Mouse (Mus musculus): ENCODE results near the gene Akt3. TPM values are rescaled to one million over a fixed set of nuclear protein-coding genes. Genes with fewer than 3 reads are reported as not detected.
A peak's percentile ranks its signal among the peaks of the same experiment; 100 is the strongest.

Gene Akt3
- total RNA-seq, 2 experiments from 2014 or later: 314 to 337 TPM

DNA sequence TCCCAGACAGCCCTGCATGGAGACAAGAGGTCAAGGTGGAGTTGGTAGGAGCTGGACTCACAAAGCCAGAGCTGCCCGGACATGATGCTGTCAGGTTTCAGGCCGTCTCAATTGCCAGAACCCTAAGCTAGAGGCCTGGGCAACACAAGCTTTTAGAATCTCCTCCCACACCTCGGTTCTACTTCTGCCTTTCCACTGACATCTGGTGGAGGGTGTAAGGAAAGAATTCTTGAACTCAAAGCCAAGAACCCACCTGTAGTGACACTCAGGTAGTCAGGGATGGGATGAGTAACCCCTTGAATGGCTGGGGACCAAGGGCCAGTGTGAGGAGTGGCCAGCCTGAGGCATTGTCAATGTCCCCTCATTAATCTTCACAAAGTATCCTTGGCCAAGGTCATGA, 235.3 kb downstream of the Akt3 start:
- intact Hi-C loops (cut with DNase I): no loop called here
- DNase-seq (ENCODE audit: extremely low spot score in 1 of 2, low spot score in 2 of 2): no peak

DNA sequence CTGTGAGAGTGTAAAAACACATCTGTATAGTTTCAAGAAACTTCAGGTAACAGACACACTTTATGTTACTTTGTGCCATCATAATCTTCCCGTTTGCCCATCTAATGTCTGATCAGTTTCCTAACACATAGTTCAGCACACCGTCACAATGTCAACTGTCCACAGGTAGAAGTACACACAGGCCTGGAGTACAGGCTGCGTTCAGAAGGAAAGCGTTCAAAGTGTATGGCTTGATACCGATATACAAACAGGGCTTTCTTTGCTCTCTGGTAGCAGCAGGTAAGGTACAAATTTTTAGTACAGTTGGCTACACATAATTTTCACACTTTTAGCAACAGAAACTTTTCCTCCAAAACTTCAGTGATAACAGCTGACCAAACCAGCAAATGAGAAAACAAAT, 238.3 kb downstream of the Akt3 start:
- DNase-seq (ENCODE audit: extremely low spot score in 1 of 2, low spot score in 2 of 2): no peak
- intact Hi-C loops (cut with DNase I): no loop called here

DNA sequence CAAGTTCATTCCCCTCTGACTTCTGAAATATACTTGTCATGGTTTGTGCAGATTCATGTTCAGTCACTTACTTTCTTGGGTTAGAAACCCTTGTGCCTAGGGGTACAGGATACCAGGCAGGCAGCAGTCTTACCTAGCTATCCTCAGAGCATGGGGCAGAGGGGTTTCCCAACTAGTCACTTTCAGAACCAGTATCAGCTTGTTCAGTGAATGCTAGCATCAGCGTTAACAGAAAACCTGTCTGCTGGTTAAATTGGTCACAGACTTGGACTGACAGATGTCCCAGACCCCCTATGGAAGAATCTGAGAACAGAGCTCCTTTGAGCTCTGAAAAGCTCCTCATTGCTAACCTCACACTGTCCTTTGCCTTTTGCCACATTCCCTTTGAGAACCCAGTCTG, 239.3 kb downstream of the Akt3 start:
- intact Hi-C loops (cut with DNase I): no loop called here

GRCm38 (mm10) chr1:177016729-177017128, 241.3 kb downstream of the Akt3 start:
- intact Hi-C loops (cut with DNase I): no loop called here
- DNase-seq (ENCODE audit: extremely low spot score in 1 of 2, low spot score in 2 of 2): no peak

More for the DNA sequence above, 239.3 kb downstream of the Akt3 start:
- no peak for DNase-seq (ENCODE audit: extremely low spot score in 1 of 2, low spot score in 2 of 2)

DNA sequence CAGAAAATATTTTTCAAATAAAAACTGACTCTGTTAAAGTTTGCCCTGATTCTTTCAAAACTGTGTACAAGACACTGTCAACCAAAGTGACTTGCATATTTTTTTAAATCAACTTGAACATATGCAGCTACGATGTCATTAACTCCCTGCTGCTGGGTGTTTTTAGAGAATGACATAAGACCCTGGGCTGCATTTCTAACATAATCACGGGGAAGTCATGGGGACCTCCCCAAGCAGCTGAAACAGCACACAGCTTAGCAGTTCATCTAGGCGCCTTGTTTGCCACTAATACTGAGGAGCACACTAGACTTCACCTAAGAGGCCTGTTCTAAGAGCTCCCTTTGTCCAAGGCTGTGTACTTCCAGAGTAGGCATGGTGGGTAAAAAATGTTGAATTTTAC, 242.1 kb downstream of the Akt3 start:
- intact Hi-C loops (cut with DNase I): no loop called here
- no peak for DNase-seq (ENCODE audit: extremely low spot score in 1 of 2, low spot score in 2 of 2)

DNA sequence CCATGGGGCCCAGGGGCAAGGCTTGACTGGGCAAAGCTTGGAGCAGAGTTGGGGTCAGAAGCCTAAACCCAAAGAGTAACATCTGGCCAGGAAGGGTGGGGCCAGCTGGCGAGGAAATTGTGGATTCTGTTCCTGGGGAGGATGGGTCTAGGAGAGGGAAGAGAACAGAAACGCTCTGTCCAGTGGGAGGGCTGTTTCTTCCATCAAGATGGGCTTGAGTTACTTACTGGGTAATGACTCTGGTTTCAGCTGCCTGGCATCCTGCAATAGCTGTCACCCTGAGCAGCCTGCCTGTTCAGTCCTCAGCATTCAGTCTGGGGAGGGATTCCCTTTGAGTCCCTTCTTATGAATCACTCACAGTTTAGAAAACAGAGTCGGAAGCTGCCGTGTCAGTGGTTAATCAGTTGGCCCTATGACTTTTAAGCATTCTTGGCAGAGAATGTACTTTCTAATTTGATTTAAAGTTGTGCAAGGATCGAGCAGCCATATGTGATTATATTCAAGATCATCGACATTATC, 243.0 kb downstream of the Akt3 start:
- DNase-seq (ENCODE audit: extremely low spot score in 1 of 2, low spot score in 2 of 2): no peak
- intact Hi-C loops (cut with DNase I): no loop called here

DNA sequence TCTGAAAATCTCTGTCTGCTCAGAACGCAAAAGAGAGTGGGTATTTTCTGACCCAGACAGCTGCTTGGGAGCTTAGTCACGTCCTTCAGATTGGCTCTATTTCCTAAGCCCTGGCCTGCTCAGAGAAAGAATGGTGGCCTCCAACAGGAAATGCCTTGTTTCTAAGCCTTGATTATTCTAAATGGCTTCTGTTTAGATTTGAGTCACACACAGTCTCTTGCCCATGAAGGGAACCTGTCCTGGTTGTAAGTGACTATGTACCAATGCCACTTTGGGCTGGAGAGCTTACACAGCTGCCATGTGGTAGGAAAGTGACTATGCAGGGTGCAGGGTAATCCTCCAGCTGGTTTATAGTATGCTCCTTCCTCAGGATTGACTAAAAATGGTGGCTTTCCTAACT, 243.7 kb downstream of the Akt3 start:
- intact Hi-C loops (cut with DNase I): no loop called here
- no peak for DNase-seq (ENCODE audit: extremely low spot score in 1 of 2, low spot score in 2 of 2)

- no peak for DNase-seq (ENCODE audit: extremely low spot score in 1 of 2, low spot score in 2 of 2)
- intact Hi-C loops (cut with DNase I): no loop called here
These were observed 244.2 kb downstream of the Akt3 start for GRCm38 (mm10) chr1:177013776-177014175.

DNA sequence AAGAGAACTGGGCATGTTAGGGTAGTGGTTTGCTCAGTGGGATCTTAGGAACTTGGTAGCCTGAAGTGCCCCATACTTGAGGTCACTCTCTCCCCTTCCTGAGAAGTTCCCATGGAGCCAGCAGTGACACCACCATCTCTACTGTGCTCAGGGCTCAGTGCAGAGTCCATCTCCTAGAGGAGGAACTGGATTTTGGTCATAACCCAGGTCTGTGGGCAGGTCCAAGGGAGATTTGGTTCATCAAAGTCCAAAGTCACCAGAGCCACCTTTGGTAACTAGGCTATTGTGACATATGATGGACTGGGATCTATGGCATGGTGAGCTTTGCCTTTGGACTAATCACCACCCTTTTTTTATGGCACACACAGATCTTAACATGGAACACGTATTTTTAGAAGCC, 244.7 kb downstream of the Akt3 start:
- intact Hi-C loops (cut with DNase I): no loop called here
- no peak for DNase-seq (ENCODE audit: extremely low spot score in 1 of 2, low spot score in 2 of 2)

GRCm38 (mm10) chr1:177012774-177013173, 245.2 kb downstream of the Akt3 start:
- intact Hi-C loops (cut with DNase I): no loop called here

GRCm38 (mm10) chr1:177011688-177012087, 246.3 kb downstream of the Akt3 start:
- intact Hi-C loops (cut with DNase I): no loop called here
- no peak for DNase-seq (ENCODE audit: extremely low spot score in 1 of 2, low spot score in 2 of 2)

More at GRCm38 (mm10) chr1:177012774-177013173, 245.2 kb downstream of the Akt3 start:
- no peak for DNase-seq (ENCODE audit: extremely low spot score in 1 of 2, low spot score in 2 of 2)

DNA sequence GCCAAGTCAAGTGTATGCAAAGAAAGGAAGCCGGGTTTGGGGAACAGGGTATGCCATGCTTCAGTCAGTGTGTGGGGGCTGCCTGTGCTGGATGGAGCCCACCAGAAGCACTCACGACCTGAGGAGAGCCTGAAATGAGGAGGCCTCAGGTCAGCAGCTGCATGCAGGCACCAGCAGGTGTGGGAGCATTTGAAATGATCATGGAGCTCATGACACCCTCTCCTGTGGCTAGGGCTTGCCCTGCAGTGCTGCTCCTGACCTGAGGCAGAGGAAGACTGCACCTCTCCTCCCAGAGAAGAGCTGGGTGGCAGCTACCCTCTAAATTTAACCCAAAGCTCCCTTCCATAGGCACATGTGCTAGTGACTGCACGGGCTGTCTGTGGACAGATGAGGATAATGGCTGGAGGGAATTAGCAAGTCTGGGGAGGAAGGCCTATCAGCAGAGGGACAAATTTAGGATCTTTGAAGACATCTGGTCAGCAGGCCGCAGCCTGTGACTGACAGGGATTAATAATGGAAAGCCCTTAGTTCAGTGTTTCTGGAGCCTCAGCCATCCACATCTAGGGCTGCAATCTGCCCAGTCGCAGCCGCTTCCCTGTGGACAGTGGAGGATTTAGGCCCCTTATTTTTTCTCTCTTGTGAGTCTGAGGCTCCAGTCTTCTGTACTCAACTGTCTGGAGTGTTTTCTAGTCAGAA, 247.2 kb downstream of the Akt3 start:
- intact Hi-C loops (cut with DNase I): no loop called here
- no peak for DNase-seq (ENCODE audit: extremely low spot score in 1 of 2, low spot score in 2 of 2)

- intact Hi-C loops (cut with DNase I): no loop called here
- no peak for DNase-seq (ENCODE audit: extremely low spot score in 1 of 2, low spot score in 2 of 2)
These were observed 248.0 kb downstream of the Akt3 start for GRCm38 (mm10) chr1:177010041-177010440.

GRCm38 (mm10) chr1:177008777-177009176, 249.2 kb downstream of the Akt3 start:
- intact Hi-C loops (cut with DNase I): no loop called here

GRCm38 (mm10) chr1:177007405-177007804, 250.6 kb downstream of the Akt3 start:
- intact Hi-C loops (cut with DNase I): no loop called here
- no peak for DNase-seq (ENCODE audit: extremely low spot score in 1 of 2, low spot score in 2 of 2)

More at GRCm38 (mm10) chr1:177008777-177009176, 249.2 kb downstream of the Akt3 start:
- no peak for DNase-seq (ENCODE audit: extremely low spot score in 1 of 2, low spot score in 2 of 2)

- DNase-seq (ENCODE audit: extremely low spot score in 1 of 2, low spot score in 2 of 2): peak in 1 of 2 experiments; percentile 32
- intact Hi-C loops (cut with DNase I): no loop called here
These were observed 253.8 kb downstream of the Akt3 start for GRCm38 (mm10) chr1:177004041-177004741.

- intact Hi-C loops (cut with DNase I): no loop called here
- no peak for DNase-seq (ENCODE audit: extremely low spot score in 1 of 2, low spot score in 2 of 2)
These were observed 255.1 kb downstream of the Akt3 start for GRCm38 (mm10) chr1:177002951-177003350.

- intact Hi-C loops (cut with DNase I): loop anchor here (10.0 kb wide), 2 partner anchors 114 to 686 kb away; no protein-coding TSS in a partner anchor
- DNase-seq (ENCODE audit: extremely low spot score in 1 of 2, low spot score in 2 of 2): peak in 1 of 2 experiments; percentile 49
These were observed 259.0 kb downstream of the Akt3 start for GRCm38 (mm10) chr1:176999011-176999410.

- DNase-seq (ENCODE audit: extremely low spot score in 1 of 2, low spot score in 2 of 2): peak in 1 of 2 experiments; percentile 51
- intact Hi-C loops (cut with DNase I): loop anchor here (10.0 kb wide), 2 partner anchors 113 to 687 kb away; no protein-coding TSS in a partner anchor
These were observed 260.0 kb downstream of the Akt3 start for GRCm38 (mm10) chr1:176997711-176998689.

Data from left cerebral cortex, postnatal 10 days (tissue).